Mouse (Mus musculus) ovary, postnatal 10 days (tissue): Measurements from ENCODE around the gene Tmed9.
"Not testable (repeated sequence)": the region's sequence is repeated elsewhere in the genome, so short reads cannot be mapped to it uniquely, and the experiment has no call there.

Source experiments
- DNase-seq: peaks from one replicate; pipeline ENCODE4 v3.0.0; 2022; ENCODE audit warnings: low spot score

Gene Tmed9

DNA sequence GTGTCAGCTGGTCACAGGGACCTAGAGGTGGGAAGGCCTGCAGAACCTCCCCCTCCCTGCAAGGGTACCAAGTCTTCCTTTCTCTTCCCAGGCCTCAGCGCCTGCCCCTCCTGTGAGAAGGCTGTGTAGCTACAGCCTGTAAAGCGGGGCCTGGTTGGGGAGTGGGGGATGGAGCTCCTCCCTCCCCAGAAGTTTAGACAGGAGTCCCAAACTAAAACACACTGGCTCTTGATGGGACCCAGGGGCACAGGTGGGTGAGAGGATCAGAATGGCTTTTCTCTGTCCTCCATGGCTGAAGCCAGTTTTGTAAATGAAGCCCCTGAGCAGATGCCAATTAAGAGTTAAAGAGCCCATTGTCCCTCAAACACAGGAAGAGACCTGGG is 34.1 kb downstream of the Tmed9 start:
- no peak for DNase-seq

DNA sequence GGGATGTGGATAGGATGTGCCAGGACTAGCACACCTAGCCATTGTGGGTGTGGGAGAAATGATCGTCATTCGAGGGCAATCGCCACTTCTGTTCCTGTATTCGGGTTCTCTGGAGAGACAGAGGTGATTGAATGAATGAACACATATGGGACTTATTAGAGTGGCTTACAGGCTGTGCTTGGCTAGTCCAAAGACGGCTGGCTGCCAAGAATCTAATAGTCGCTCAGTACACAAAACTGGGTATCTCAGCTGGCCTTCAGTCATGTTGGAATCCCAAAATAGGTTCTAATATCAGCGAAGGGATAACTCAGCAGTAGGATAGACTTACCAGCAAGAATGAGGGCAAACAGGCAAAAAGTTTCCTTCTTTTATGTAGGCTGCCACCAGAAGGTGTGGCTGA is 38.5 kb downstream of the Tmed9 start:
- no peak for DNase-seq

DNA sequence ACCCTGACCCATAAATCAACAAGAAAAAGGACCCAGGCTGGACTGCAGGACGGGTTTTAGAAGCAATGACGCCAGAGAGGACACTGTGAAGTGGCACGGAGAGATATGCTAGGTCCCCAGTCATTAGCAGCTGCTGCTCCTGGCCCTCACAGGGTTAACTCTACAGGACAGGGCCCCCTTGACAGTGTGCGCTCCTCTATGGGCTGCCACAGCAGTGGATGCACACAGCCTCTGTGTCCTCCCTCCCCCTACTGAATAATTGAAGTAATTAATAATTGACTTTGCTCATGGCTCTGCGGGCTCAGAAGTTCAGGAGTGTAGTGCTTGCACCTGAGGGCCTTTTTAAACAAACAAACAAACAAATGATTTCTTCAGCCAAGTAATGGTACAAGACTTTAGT is 39.9 kb downstream of the Tmed9 start:
- DNase-seq, result no peak

DNA sequence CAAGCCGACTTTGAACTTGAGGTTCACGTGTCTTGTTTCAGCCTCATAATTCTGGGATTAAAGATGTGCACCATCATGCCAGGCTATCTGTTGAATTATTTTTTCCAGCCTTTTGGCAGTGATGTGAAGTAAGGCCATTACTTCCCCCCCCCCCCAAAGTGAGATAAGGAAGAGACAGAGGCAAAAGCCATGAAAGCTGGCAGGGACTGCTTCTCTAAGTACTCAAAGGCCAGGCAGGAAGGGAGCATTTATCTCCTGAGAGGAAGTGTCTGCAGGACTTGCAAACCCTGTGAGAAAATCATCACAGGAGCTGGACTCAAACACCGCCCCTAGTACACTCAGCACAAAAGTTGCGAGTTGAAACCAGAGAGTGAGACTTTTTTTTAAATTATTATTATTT is 45.8 kb downstream of the Tmed9 start:
- DNase-seq, result no peak

DNA sequence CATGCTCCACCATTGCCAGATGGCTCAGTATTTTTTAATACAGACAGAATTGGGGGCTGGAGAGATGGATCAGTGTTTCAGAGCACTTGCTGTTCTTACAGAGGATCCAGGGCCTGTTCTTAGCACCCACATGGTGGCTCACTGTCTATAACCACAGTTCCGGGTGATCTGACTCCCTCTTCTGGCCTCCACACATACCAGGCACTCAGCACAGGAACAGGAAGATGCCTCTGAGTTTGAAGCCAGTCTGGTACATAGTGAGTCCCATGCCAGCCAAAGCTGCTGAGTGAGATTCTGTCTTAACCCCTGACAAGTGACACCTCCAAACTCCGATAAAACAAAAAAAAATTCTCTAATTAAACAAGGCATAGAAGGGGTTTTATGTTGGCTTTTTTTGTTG is 46.7 kb downstream of the Tmed9 start:
- DNase-seq, result no peak

DNA sequence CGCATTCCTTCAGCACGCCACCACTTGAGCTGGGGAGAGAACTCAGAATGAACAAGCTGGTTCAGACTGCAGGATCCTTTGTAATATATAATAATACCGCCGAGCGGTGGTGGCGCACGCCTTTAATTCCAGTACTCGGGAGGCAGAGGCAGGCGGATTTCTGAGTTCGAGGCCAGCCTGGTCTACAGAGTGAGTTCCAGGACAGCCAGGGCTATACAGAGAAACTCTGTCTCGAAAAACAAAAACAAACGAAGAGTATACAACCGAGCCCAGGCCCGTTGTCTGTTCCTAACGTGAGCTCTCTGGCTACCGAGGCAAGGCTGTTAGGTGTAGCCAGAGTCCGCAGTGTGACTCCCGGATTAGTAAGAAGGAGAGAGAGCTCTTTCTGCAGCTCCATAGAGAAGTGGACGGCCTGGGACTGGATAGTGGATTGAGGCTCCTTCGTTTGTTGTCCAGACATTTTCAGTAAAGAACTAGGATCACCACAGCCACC is 48.7 kb downstream of the Tmed9 start:
- DNase-seq, result not testable (repeated sequence)

DNA sequence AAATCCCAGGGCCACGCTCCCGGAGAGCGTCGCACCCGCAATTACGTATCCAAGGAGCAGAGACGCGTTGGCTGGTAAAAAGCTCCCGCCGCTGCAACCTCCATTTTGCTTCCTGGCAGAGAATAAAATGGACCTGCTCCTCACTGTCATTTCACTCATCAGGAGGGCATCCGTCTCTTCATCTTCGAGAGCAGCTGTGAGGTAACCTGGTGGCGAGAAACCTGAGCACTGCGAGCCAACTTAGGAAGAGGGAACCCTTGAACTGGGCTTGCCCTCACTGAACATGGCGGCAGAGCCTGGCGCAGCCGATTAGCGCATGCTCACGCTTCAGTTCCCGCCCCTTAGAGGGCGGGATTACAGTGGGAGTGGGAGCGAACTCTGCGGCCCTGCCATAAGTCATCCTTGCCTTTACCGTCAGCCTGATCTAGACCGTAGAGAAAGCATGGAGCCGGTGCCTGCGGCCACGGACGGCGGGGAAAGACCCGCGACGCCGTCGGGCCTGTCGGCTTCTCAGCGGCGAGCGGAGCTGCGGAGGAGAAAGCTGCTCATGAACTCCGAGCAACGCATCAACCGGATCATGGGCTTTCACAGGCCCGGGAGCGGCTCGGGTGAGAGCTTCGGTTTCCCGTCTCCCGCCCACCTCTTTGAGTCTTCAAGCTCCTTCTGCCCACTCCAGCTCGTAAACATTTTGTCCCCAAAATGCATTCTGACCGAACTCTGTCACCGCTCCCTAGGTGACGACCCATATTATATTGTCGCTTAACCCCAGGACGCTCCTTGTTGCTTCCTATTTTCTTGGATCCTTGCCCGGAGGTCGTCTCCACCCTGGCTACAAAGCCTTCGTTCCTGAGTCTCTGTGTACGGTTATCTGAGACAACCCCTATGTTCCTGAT is 49.4 kb downstream of the Tmed9 start, which contains the start of gene Caml:
TSS of gene Caml (plus strand) at position 357 of the 893 bp plus-strand sequence.
- DNase-seq, result peak; percentile 71

DNA sequence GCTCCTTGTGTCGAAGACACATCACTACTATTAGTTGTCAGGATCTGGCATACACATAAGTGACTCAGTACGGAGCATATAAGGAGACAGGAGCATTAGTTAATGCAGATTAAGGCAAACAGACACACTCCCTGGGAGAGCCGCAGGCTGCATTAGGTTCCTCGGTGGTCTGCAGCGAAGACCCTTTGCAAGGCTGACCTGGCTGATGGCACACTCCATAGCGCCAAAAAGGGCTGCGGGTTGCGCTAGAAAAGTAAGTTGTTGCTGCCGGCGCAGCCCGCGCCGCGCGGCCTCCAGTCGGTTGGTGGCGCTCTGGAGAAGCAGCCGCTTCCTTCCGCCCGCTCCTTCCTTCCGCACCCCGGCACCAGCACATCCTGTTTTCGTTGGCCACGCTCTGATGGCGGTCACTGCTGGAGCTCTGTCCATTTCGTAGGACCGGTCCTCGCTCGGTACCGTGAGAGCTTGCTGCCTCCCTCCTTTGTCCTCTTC is 61.2 kb downstream of the Tmed9 start, which contains the start of gene Ddx46:
TSS of gene Ddx46 (plus strand) at position 389 of the 489 bp plus-strand sequence.
- DNase-seq, result peak; percentile 74

DNA sequence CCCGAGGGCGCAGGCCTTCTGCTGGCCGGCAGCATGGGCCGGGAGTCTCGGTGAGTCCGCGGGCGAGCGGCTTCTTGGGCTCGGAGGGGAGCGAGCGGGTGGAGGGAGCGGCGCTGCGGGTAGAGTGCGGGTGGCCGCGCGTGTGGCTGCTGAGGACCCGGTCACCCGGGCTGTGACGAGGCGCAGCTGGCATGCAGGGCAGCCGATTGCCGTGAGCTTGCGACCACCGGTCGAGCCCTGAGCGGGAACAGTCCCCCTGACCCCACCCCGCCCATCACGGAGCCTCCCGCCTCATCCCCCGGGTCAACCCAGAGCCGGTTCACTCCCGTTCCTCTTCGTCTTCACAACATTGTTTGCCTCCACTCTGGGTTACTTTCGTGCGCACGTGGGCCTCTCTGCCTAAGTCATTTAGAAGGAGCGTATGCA is 61.6 kb downstream of the Tmed9 start:
- no peak for DNase-seq

DNA sequence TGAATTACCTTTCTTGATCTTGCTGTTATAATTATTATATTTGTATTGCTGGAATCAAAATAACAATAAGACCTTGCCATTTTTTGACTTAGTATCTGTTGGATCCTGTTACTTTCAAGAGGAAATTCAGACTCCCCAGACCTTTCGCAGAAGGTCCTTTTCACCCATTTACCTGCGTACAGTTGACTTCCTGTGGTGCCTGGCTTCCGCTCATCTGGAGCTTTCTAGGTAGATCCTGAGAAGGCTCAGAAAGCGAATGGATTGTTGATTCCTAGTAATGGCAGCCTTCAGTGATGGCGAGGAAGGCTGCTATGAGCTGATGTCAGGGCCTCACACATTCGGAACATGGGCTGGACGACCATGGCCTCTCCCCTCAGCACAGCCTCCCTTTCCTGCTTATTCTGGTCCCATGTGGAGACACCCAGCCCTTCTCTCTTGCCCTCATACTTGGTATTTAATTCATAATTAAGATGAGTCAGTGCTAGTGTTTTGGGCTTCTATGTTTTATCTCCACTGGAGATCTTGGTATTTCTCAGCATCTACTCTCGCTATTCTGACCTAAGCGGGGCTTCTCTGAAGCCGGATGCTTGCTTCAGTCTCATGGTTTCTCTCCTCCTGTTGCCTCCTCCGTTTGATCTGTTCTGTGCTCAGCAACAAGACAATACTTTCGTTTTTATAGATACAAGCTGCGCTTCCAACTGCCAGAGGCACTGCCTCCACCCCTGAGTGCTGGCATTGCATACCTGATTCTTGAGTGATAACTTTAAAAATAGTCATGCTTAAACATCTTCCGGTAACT is 62.9 kb downstream of the Tmed9 start:
- DNase-seq, result no peak

DNA sequence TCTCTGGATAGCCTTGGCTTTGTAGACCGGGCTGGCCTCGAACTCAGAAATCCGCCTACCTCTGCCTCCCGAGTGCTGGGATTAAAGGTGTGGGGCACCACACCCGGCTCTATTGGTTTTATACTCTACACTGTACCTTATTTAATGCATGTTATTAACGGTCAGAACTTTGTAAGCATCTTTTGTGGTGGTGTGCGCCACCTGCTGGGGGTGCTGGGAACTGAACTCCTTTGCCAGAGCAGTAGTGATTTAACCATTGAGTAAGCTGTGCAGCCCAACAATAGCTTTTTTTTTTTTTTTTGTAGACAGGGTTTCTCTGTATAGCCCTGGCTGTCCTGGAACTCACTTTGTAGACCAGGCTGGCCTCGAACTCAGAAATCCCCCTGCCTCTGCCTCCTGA is 66.9 kb downstream of the Tmed9 start:
- peak; percentile 45 for DNase-seq

DNA sequence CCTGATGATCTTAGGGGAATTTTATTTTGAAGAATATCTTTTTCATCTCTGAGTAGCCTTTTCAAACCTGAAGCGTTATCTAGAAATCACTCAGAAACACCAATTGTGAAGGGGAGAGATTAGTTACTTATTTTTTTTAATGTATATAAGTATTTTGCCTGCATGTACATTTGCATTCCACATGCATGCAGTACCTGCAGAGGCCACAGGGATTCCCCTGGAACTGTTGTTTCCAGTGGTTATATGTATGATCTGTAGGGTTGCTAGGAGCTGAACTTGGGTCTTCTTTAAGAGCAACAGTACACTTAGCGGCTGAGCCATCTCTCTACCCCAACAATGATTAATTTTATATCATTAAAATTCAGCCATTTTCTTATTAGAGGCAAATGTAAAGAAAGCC is 71.0 kb downstream of the Tmed9 start:
- DNase-seq, result no peak
